Mouse (Mus musculus) lung, postnatal 36 days (tissue): Measurements from ENCODE around the gene Retreg2.

Experiments
- DNase-seq: peaks from one replicate; pipeline ENCODE4 v3.0.0; 2022; ENCODE audit warnings: mixed read lengths

The Retreg2 gene

GRCm38 (mm10) chr1:75142301-75143261 is at the start of gene Retreg2, which contains the start of gene Cnppd1:
Gene Retreg2 (plus strand): TSS chr1:75142778.
Gene Cnppd1 (minus strand): TSS chr1:75142711.
- DNase-seq = peak; percentile 97

GRCm38 (mm10) chr1:75122211-75122610 is 20.4 kb upstream of the Retreg2 start:
- DNase-seq = peak; percentile 46

- peak; percentile 98 for DNase-seq
Observed at GRCm38 (mm10) chr1:75124346-75125321, 17.9 kb upstream of the Retreg2 start, which contains the start of gene Nhej1. Gene Nhej1 (minus strand): TSS chr1:75125200.

- DNase-seq = no peak
Observed at GRCm38 (mm10) chr1:75125418-75125817, 17.2 kb upstream of the Retreg2 start.

- DNase-seq = no peak
Observed at GRCm38 (mm10) chr1:75128641-75129040, 13.9 kb upstream of the Retreg2 start.

- no peak for DNase-seq
Observed at GRCm38 (mm10) chr1:75133421-75134207, 9.0 kb upstream of the Retreg2 start, which contains the start of gene Slc23a3. Gene Slc23a3 (minus strand): TSS chr1:75133890.

GRCm38 (mm10) chr1:75136293-75136692 is 6.3 kb upstream of the Retreg2 start:
- DNase-seq = no peak

GRCm38 (mm10) chr1:75136730-75137129 is 5.8 kb upstream of the Retreg2 start:
- no peak for DNase-seq

GRCm38 (mm10) chr1:75138448-75138847 is 4.1 kb upstream of the Retreg2 start:
- DNase-seq = no peak

- DNase-seq = peak; percentile 16
Observed at GRCm38 (mm10) chr1:75140601-75141190, 1.9 kb upstream of the Retreg2 start.

- peak; percentile 80 for DNase-seq
Observed at GRCm38 (mm10) chr1:75141486-75142190, 940 bp upstream of the Retreg2 start.

- no peak for DNase-seq
Observed at GRCm38 (mm10) chr1:75145589-75145988, 3.0 kb downstream of the Retreg2 start.

- DNase-seq = no peak
Observed at GRCm38 (mm10) chr1:75147411-75148135, 5.0 kb downstream of the Retreg2 start.

- DNase-seq = no peak
Observed at GRCm38 (mm10) chr1:75148727-75149126, 6.1 kb downstream of the Retreg2 start.

GRCm38 (mm10) chr1:75155837-75156236 is 13.3 kb downstream of the Retreg2 start:
- DNase-seq = no peak

- no peak for DNase-seq
Observed at GRCm38 (mm10) chr1:75158990-75159389, 16.4 kb downstream of the Retreg2 start.

- no peak for DNase-seq
Observed at GRCm38 (mm10) chr1:75159540-75160255, 17.1 kb downstream of the Retreg2 start.

GRCm38 (mm10) chr1:75160256-75160617 is 17.7 kb downstream of the Retreg2 start:
- DNase-seq = no peak

GRCm38 (mm10) chr1:75168093-75168471 is 25.5 kb downstream of the Retreg2 start:
- DNase-seq = no peak
